Mouse (Mus musculus) left cerebral cortex, postnatal 14 days (tissue): Measurements from ENCODE around the gene Sectm1b. TPM values are rescaled to one million over a fixed set of nuclear protein-coding genes. Genes with fewer than 3 reads are reported as not detected.

Experiments
- DNase-seq, 2 experiments: peaks; one replicate each; pipeline ENCODE4 v3.0.0; 2021 to 2022; ENCODE audit warnings: low spot score in 2 of 2, mixed read lengths in 1 of 2
- intact Hi-C: fragments of 180-260 bp; cut with DNase I; formaldehyde crosslinking; loops from one replicate; pipeline ENCODE4 v1.15.1; 2025
- total RNA-seq, 2 experiments: library from RNA; stranded (reverse); gene quantifications; 2 replicates each; pipeline ENCODE4 v1.2.3; 2021

Sectm1b gene
- total RNA-seq, 2 experiments from 2014 or later: not detected

- peak; percentile 86 to 90 for DNase-seq
- intact Hi-C loops: loop anchor here (1.0 to 2.0 kb wide), 2 partner anchors 24 to 136 kb away; no protein-coding TSS in a partner anchor
Observed at GRCm38 (mm10) chr11:121041212-121041611, 22.2 kb downstream of the Sectm1b start.

GRCm38 (mm10) chr11:121039302-121039701, 24.1 kb downstream of the Sectm1b start, which contains the start of gene Cd7:
Gene Cd7 (minus strand): TSS chr11:121039418.
- DNase-seq: no peak
- intact Hi-C loops: no loop called here

GRCm38 (mm10) chr11:121038366-121039240, 24.8 kb downstream of the Sectm1b start:
- DNase-seq: peak; percentile 17 to 42
- intact Hi-C loops: no loop called here

- intact Hi-C loops: no loop called here
- DNase-seq: no peak
Observed at GRCm38 (mm10) chr11:121033118-121033517, 30.3 kb downstream of the Sectm1b start.

- DNase-seq: no peak
- intact Hi-C loops: no loop called here
Observed at GRCm38 (mm10) chr11:121027259-121027658, 36.1 kb downstream of the Sectm1b start.

GRCm38 (mm10) chr11:121024163-121024562, 39.2 kb downstream of the Sectm1b start:
- peak in 1 of 2 experiments; percentile 46 for DNase-seq

GRCm38 (mm10) chr11:121019501-121019900, 43.9 kb downstream of the Sectm1b start:
- intact Hi-C loops: no loop called here
- DNase-seq: no peak

More at GRCm38 (mm10) chr11:121024163-121024562, 39.2 kb downstream of the Sectm1b start:
- intact Hi-C loops: no loop called here

- DNase-seq: peak; percentile 71 to 77
- intact Hi-C loops: loop anchor here (1.0 kb wide), 1 partner anchor 24 kb away; no protein-coding TSS in a partner anchor
Observed at GRCm38 (mm10) chr11:121017703-121018102, 45.7 kb downstream of the Sectm1b start.

GRCm38 (mm10) chr11:121015472-121015871, 47.9 kb downstream of the Sectm1b start:
- DNase-seq: no peak
- intact Hi-C loops: no loop called here

GRCm38 (mm10) chr11:121014896-121015300, 48.5 kb downstream of the Sectm1b start:
- intact Hi-C loops: no loop called here

GRCm38 (mm10) chr11:121013656-121014055, 49.7 kb downstream of the Sectm1b start:
- no peak for DNase-seq
- intact Hi-C loops: no loop called here

More at GRCm38 (mm10) chr11:121014896-121015300, 48.5 kb downstream of the Sectm1b start:
- peak; percentile 50 to 58 for DNase-seq

- no peak for DNase-seq
- intact Hi-C loops: no loop called here
Observed at GRCm38 (mm10) chr11:121010044-121010755, 53.2 kb downstream of the Sectm1b start.

GRCm38 (mm10) chr11:121006184-121006583, 57.2 kb downstream of the Sectm1b start:
- intact Hi-C loops: no loop called here
- DNase-seq: no peak

GRCm38 (mm10) chr11:121004281-121004680, 59.1 kb downstream of the Sectm1b start:
- intact Hi-C loops: no loop called here
- DNase-seq: no peak

Other genes starting within 250 kb of the Sectm1b start
- gene Fasn, start 239.0 kb downstream of the Sectm1b start, total RNA-seq: 100 to 1,000 TPM; 207 to 211 TPM
- 1 to 10 TPM; 6.2 to 7.0 TPM for gene Ccdc57, start 130.7 kb downstream of the Sectm1b start, total RNA-seq
- gene Slc16a3, start 115.1 kb downstream of the Sectm1b start, total RNA-seq: 1 to 10 TPM; 3.2 to 4.2 TPM
- 100 to 1,000 TPM; 112 to 115 TPM for gene Csnk1d, start 72.2 kb downstream of the Sectm1b start, total RNA-seq
- under 1 TPM; 0.36 to 0.62 TPM for gene Cd7, start 24.2 kb downstream of the Sectm1b start, total RNA-seq
- not detected for gene Sectm1a, start 17.7 kb upstream of the Sectm1b start, total RNA-seq
- gene Tex19.2, start 55.1 kb upstream of the Sectm1b start, total RNA-seq: not detected
- not detected for gene Tex19.1, start 82.6 kb upstream of the Sectm1b start, total RNA-seq
- gene Uts2r, start 96.7 kb upstream of the Sectm1b start, total RNA-seq: not detected
- gene Hexdc, start 140.9 kb upstream of the Sectm1b start, total RNA-seq: 10 to 100 TPM; 30.6 to 32.4 TPM
- gene Ogfod3, start 141.1 kb upstream of the Sectm1b start, total RNA-seq: 1 to 10 TPM; 7.1 to 7.4 TPM
- 10 to 100 TPM; 21.1 to 23.8 TPM for gene Cybc1, start 165.8 kb upstream of the Sectm1b start, total RNA-seq
- 10 to 100 TPM; 67.4 to 70.7 TPM for gene Narf, start 173.7 kb upstream of the Sectm1b start, total RNA-seq
- gene Foxk2, start 196.4 kb upstream of the Sectm1b start, total RNA-seq: 100 to 1,000 TPM; 115 TPM